25 mouse cellular contexts compared by ENCODE assay signal in genomic region chr2:169871436-169872060, GRCm38 (mm10).
"Had no signal": no experiment of that assay in that cellular context is flagged by ENCODE, and none has a peak within 500 bp of the region (broad histone marks: within the 10 kb centered on the region; RNA-seq: fewer than 3 reads in every experiment).

No protein-coding gene starts in this region.

- H3K4me2 ChIP-seq: heart, embryonic 12.5 days; hindbrain, embryonic 12.5 days; hindbrain, embryonic 14.5 days; intestine, embryonic 15.5 days; limb, embryonic 12.5 days; liver, embryonic 11.5 days; liver, embryonic 13.5 days; liver, embryonic 15.5 days had no signal

- H3K27me3 ChIP-seq: intestine, embryonic 15.5 days; limb, embryonic 12.5 days; liver, embryonic 13.5 days; liver, embryonic 15.5 days had no signal

- ATAC-seq: hindbrain, embryonic 16.5 days; inflammation-experienced regulatory T-cells, adult 6 months; intestine, embryonic 15.5 days; intestine, postnatal 0 days; liver, postnatal 0 days had no signal

- H3K27ac ChIP-seq: gastrocnemius, adult 2 months; heart, embryonic 10.5 days; hindbrain, embryonic 12.5 days; hindbrain, embryonic 14.5 days; intestine, embryonic 15.5 days; kidney, postnatal 0 days; layer of hippocampus, adult 2 months; left cerebral cortex, adult 2 months; limb, embryonic 10.5 days; limb, embryonic 12.5 days; liver, embryonic 13.5 days; liver, embryonic 15.5 days had no signal

- H3K4me3 ChIP-seq: gastrocnemius, adult 2 months; heart, embryonic 10.5 days; heart, embryonic 12.5 days; hindbrain, embryonic 12.5 days; intestine, embryonic 15.5 days; layer of hippocampus, adult 2 months; left cerebral cortex, adult 2 months; limb, embryonic 10.5 days; limb, embryonic 12.5 days; liver, embryonic 13.5 days; liver, embryonic 15.5 days had no signal

- H3K9me3 ChIP-seq: heart, embryonic 10.5 days; heart, embryonic 12.5 days; hindbrain, embryonic 12.5 days; intestine, embryonic 15.5 days; limb, embryonic 10.5 days; limb, embryonic 12.5 days; liver, embryonic 13.5 days; liver, embryonic 15.5 days had no signal

- H3K9ac ChIP-seq: heart, embryonic 12.5 days; hindbrain, embryonic 12.5 days; hindbrain, embryonic 14.5 days; intestine, embryonic 15.5 days; limb, embryonic 12.5 days; liver, embryonic 13.5 days; liver, embryonic 15.5 days; liver, postnatal 0 days had no signal

- H3K36me3 ChIP-seq: heart, embryonic 10.5 days; heart, embryonic 12.5 days; hindbrain, embryonic 12.5 days; intestine, embryonic 15.5 days; limb, embryonic 10.5 days; limb, embryonic 12.5 days; liver, embryonic 13.5 days; liver, embryonic 15.5 days had no signal

- DNase-seq: gastrocnemius, adult 2 months; gastrocnemius, postnatal 10 days; gastrocnemius, postnatal 25 days; heart, adult 18-20 months; heart, postnatal 10 days; heart, postnatal 4 days; kidney, postnatal 25 days; liver; liver, embryonic 13.5 days; liver, postnatal 0 days had no signal

- H3K4me1 ChIP-seq: intestine, embryonic 15.5 days; limb, embryonic 12.5 days; liver, embryonic 13.5 days; liver, embryonic 15.5 days had no signal
